Mouse (Mus musculus) liver, adult (tissue): ENCODE measurements around the gene Gm7861.
"Not testable (repeated sequence)": the region's sequence is repeated elsewhere in the genome, so short reads cannot be mapped to it uniquely, and the experiment has no call there.

Source experiments
- GATA4 ChIP-seq: IDR thresholded peaks from 2 replicates; pipeline ENCODE4 v1.6.1; 2014; ENCODE audit warnings: mild to moderate bottlenecking, low read length; ENCODE audit not compliant: insufficient replicate concordance

Gm7861 gene

GRCm38 (mm10) chr8:21594408-21594807, at the start of gene Gm7861:
Gene Gm7861, minus strand, starts transcription at chr8:21594508.
- not testable (repeated sequence) for TF ChIP-seq GATA4

GRCm38 (mm10) chr8:21617883-21618282, 23.6 kb upstream of the Gm7861 start, which contains the start of gene Defa26:
Gene Defa26, plus strand, starts transcription at chr8:21618183.
- TF ChIP-seq GATA4: not testable (repeated sequence)

GRCm38 (mm10) chr8:21582706-21583105, 11.6 kb downstream of the Gm7861 start, which contains the start of gene Defa28:
Gene Defa28, plus strand, starts transcription at chr8:21583006.
- not testable (repeated sequence) for TF ChIP-seq GATA4

- not testable (repeated sequence) for TF ChIP-seq GATA4
Observed at GRCm38 (mm10) chr8:21565086-21565485, 29.2 kb downstream of the Gm7861 start, which contains the start of gene Defa37. Gene Defa37, plus strand, starts transcription at chr8:21565386.
